Mouse (Mus musculus) G1E (cell line): ENCODE data around the gene Naif1.

ENCODE experiments used
- CTCF ChIP-seq: IDR thresholded peaks from 2 replicates; pipeline ENCODE4 v1.5.1; 2012; ENCODE audit warnings: low read depth, low read length, inconsistent platforms, mixed read lengths
- GATA1 ChIP-seq: IDR thresholded peaks from 2 replicates; pipeline ENCODE4 v1.6.1; 2012; ENCODE audit warnings: borderline replicate concordance, low read length, inconsistent platforms, mixed read lengths
- GATA2 ChIP-seq: IDR thresholded peaks from 2 replicates; pipeline ENCODE4 v1.6.1; 2012; ENCODE audit warnings: low read depth, low read length, inconsistent platforms, borderline replicate concordance
- POLR2AphosphoS5 ChIP-seq: IDR thresholded peaks from 2 replicates; pipeline ENCODE4 v1.6.1; 2012; ENCODE audit warnings: low read depth, low read length, inconsistent platforms; ENCODE audit not compliant: insufficient replicate concordance
- TAL1 ChIP-seq: conservative IDR thresholded peaks from 2 replicates; pipeline ENCODE4 v1.6.1; 2012; ENCODE audit warnings: low read depth, low read length, inconsistent platforms, mixed read lengths

GRCm38 (mm10) chr2:32455101-32455500 is 4.8 kb downstream of the Naif1 start:
- TF ChIP-seq CTCF (no peak), TAL1 (no peak), GATA1 (no peak), POLR2AphosphoS5 (no peak), GATA2 (no peak)
